Mouse (Mus musculus) erythroid progenitor cell, adult 5-6 weeks (primary cell): ENCODE data around the gene Pla1a. TPM values are rescaled to one million over a fixed set of nuclear protein-coding genes. Genes with fewer than 3 reads are reported as not detected.

ENCODE experiments used
- ATAC-seq: replicated peaks from 2 replicates; pipeline ENCODE4 v1.8.0; 2016; ENCODE audit warnings: moderate number of reproducible peaks, mild to moderate bottlenecking, moderate TSS enrichment, inconsistent platforms; ENCODE audit not compliant: poor library complexity, low FRiP score, severe bottlenecking
- total RNA-seq, 2 experiments: library from RNA; stranded (forward) in 1 of 2; stranded (reverse) in 1 of 2; fragments of 150-400 nt in 1 of 2; fragments of 186-747, 209-891 nt in 1 of 2; gene quantifications; 2 replicates each; pipeline versions ENCODE4 v1.2.3 to v1.2.4; 2015 to 2017; ENCODE audit warnings: low replicate concordance in 2 of 2

Gene Pla1a
- total RNA-seq, 2 experiments from 2014 or later, result not detected

- no peak for ATAC-seq
These were observed 8.7 kb upstream of the Pla1a start for GRCm38 (mm10) chr16:38441611-38442010.

- ATAC-seq, result no peak
These were observed 7.5 kb upstream of the Pla1a start for GRCm38 (mm10) chr16:38440403-38440802.

GRCm38 (mm10) chr16:38439190-38439589 is 6.2 kb upstream of the Pla1a start:
- no peak for ATAC-seq

- no peak for ATAC-seq
These were observed 1.4 kb upstream of the Pla1a start for GRCm38 (mm10) chr16:38434295-38434795.

- no peak for ATAC-seq
These were observed 569 bp upstream of the Pla1a start for GRCm38 (mm10) chr16:38433514-38433913.

GRCm38 (mm10) chr16:38431446-38432185 is 1.3 kb downstream of the Pla1a start:
- no peak for ATAC-seq

GRCm38 (mm10) chr16:38425799-38426198 is 7.1 kb downstream of the Pla1a start:
- ATAC-seq, result no peak

- no peak for ATAC-seq
These were observed 7.6 kb downstream of the Pla1a start for GRCm38 (mm10) chr16:38425374-38425773.

- no peak for ATAC-seq
These were observed 18.0 kb downstream of the Pla1a start for GRCm38 (mm10) chr16:38414953-38415352.

- no peak for ATAC-seq
These were observed 24.5 kb downstream of the Pla1a start for GRCm38 (mm10) chr16:38408416-38408815.

- no peak for ATAC-seq
These were observed 25.4 kb downstream of the Pla1a start for GRCm38 (mm10) chr16:38407584-38407983.

- no peak for ATAC-seq
These were observed 26.2 kb downstream of the Pla1a start for GRCm38 (mm10) chr16:38406708-38407107.

GRCm38 (mm10) chr16:38406293-38406692 is 26.7 kb downstream of the Pla1a start:
- ATAC-seq, result no peak

- 0 out of 2 replicates have a peak, but pooled peaks have one; percentile 30 for ATAC-seq
These were observed 29.3 kb downstream of the Pla1a start for GRCm38 (mm10) chr16:38403639-38404038.

GRCm38 (mm10) chr16:38401468-38401867 is 31.5 kb downstream of the Pla1a start:
- ATAC-seq, result no peak

- ATAC-seq, result no peak
These were observed 32.5 kb downstream of the Pla1a start for GRCm38 (mm10) chr16:38400311-38400960.

GRCm38 (mm10) chr16:38399531-38400231 is 33.3 kb downstream of the Pla1a start:
- ATAC-seq, result no peak

- no peak for ATAC-seq
These were observed 33.9 kb downstream of the Pla1a start for GRCm38 (mm10) chr16:38399076-38399475.

GRCm38 (mm10) chr16:38398266-38398665 is 34.7 kb downstream of the Pla1a start:
- no peak for ATAC-seq

GRCm38 (mm10) chr16:38396155-38396554 is 36.8 kb downstream of the Pla1a start:
- ATAC-seq, result no peak
